Mouse (Mus musculus): ENCODE results near the gene Rab11fip3.

DNA sequence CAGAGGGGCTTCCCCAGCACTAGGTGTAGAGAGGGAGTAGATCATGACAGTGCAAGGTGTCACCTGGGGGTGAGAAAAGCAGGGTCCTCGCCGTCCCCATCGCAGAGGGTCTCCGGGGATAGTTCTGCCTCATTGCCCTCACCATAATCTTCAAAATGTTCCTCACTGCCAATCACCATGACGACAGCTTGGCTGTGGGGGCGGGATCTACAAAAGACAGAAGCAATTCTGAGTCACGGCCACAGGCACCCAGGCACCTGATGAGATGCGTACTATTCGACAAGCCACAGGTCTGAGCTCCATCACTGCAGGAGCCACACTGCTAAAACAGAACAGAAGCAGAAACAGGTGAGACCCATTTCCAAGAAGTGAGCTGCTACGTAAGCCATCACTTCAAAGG is 55.6 kb downstream of the Rab11fip3 start:
- TF ChIP-seq CTCF (IDR thresholded peaks at IDR 0.05; ENCODE audit: extremely low read depth, insufficient read depth, low read length): no peak
- no peak for TF ChIP-seq POLR2A (IDR thresholded peaks at IDR 0.05; ENCODE audit: extremely low read depth, insufficient read depth, low read length)

Measured in cortical plate, adult 2 months (tissue).